In genomic region chr13:32986256-32986655, GRCm38 (mm10) we compare ENCODE assay signal across 22 mouse cellular contexts. TPM values are rescaled to one million over a fixed set of nuclear protein-coding genes. Genes with fewer than 3 reads are reported as not detected.
"Had no signal": no experiment of that assay in that cellular context is flagged by ENCODE, and none has a peak within 500 bp of the region (broad histone marks: within the 10 kb centered on the region; RNA-seq: fewer than 3 reads in every experiment).

No protein-coding gene starts in this region.

- DNase-seq: lung, adult 2 months; lung, postnatal 14 days; lung, postnatal 36 days; midbrain, embryonic 14.5 days; right cerebral cortex, postnatal 14 days; thymus, adult 18-20 months; thymus, postnatal 14 days; thymus, postnatal 36 days had no signal

- H3K9ac ChIP-seq: liver, embryonic 15.5 days; lung, embryonic 15.5 days; midbrain, embryonic 12.5 days; neural tube, embryonic 13.5 days; neural tube, embryonic 15.5 days had no signal

- H3K27me3 ChIP-seq: liver, embryonic 15.5 days; lung, embryonic 15.5 days; megakaryocyte, embryonic 14.5 days; midbrain, embryonic 12.5 days; neural tube, embryonic 13.5 days; neural tube, embryonic 15.5 days had no signal

- H3K4me2 ChIP-seq: liver, embryonic 15.5 days; lung, embryonic 15.5 days; midbrain, embryonic 12.5 days; neural tube, embryonic 13.5 days; neural tube, embryonic 15.5 days had no signal

- H3K27ac ChIP-seq: liver, embryonic 15.5 days; lung, embryonic 15.5 days; macrophage; midbrain, embryonic 10.5 days; midbrain, embryonic 12.5 days; neural tube, embryonic 13.5 days; neural tube, embryonic 15.5 days had no signal

- H3K9me3 ChIP-seq: liver, embryonic 15.5 days; lung, embryonic 15.5 days; megakaryocyte, embryonic 14.5 days; midbrain, embryonic 10.5 days; midbrain, embryonic 12.5 days; neural tube, embryonic 13.5 days; neural tube, embryonic 15.5 days had no signal

- H3K4me1 ChIP-seq: lung, embryonic 15.5 days; midbrain, embryonic 10.5 days; midbrain, embryonic 12.5 days; neural tube, embryonic 13.5 days; neural tube, embryonic 15.5 days had no signal

- H3K4me3 ChIP-seq: liver, embryonic 15.5 days; lung, embryonic 15.5 days; megakaryocyte, embryonic 14.5 days; midbrain, embryonic 10.5 days; midbrain, embryonic 12.5 days; myocyte; neural tube, embryonic 13.5 days; neural tube, embryonic 15.5 days had no signal

- H3K36me3 ChIP-seq: liver, embryonic 15.5 days; lung, embryonic 15.5 days; midbrain, embryonic 10.5 days; midbrain, embryonic 12.5 days; neural tube, embryonic 13.5 days; neural tube, embryonic 15.5 days had no signal

- ATAC-seq: lung, postnatal 0 days; midbrain, embryonic 16.5 days had no signal

RNA-seq across cellular contexts. Expression of gene Serpinb9b, which starts 41.0 kb away (rescaled TPM):
- total RNA-seq: megakaryocyte progenitor cell, adult 5-6 weeks had no signal
- polyA plus RNA-seq: liver, embryonic 15.5 days; midbrain, embryonic 10.5 days; stomach, embryonic 14.5 days; stomach, embryonic 16.5 days had no signal
